Mouse (Mus musculus): ENCODE results near the gene Fam169a. TPM values are rescaled to one million over a fixed set of nuclear protein-coding genes. Genes with fewer than 3 reads are reported as not detected.
"Not testable (repeated sequence)": the region's sequence is repeated elsewhere in the genome, so short reads cannot be mapped to it uniquely, and the experiment has no call there.

Fam169a gene
- polyA plus RNA-seq, 1 experiment from 2014 or later, result 1.3 TPM

GRCm38 (mm10) chr13:97062151-97062550 lies 4.9 kb upstream of the Fam169a start:
- H3K4me2 ChIP-seq (replicated peaks), result no peak overlapping the region
- no peaks in the 10 kb centered on the region for H3K9me3 ChIP-seq (replicated peaks)

GRCm38 (mm10) chr13:97063431-97063830 lies 3.7 kb upstream of the Fam169a start:
- Histone ChIP-seq H3K9me3 (replicated peaks) (no peaks in the 10 kb centered on the region), H3K27me3 (peaks cover 10% of the 10 kb centered on the region), H3K4me3 (replicated peaks) (no peak overlapping the region), H3K4me1 (no peaks in the 10 kb centered on the region), H3K36me3 (no peaks in the 10 kb centered on the region), H3K9ac (no peak overlapping the region), H3K27ac (replicated peaks) (no peak overlapping the region), H3K4me2 (replicated peaks) (no peak overlapping the region)
- ATAC-seq (ENCODE audit: insufficient number of reproducible peaks, low FRiP score, low TSS enrichment, low read depth), result no peak
- WGBS, result 82% methylated on average over 2 of the region's 2 CpGs

More at GRCm38 (mm10) chr13:97062151-97062550, 4.9 kb upstream of the Fam169a start:
- H3K36me3 ChIP-seq, result no peaks in the 10 kb centered on the region
- no peaks in the 10 kb centered on the region for H3K4me1 ChIP-seq
- no peak overlapping the region for H3K27ac ChIP-seq (replicated peaks)
- ATAC-seq (ENCODE audit: insufficient number of reproducible peaks, low FRiP score, low TSS enrichment, low read depth), result no peak
- peaks cover 2% of the 10 kb centered on the region for H3K27me3 ChIP-seq
- WGBS, result 88% methylated on average over 3 of the region's 3 CpGs
- no peak overlapping the region for H3K4me3 ChIP-seq (replicated peaks)
- no peak overlapping the region for H3K9ac ChIP-seq

GRCm38 (mm10) chr13:97064413-97064812 lies 2.7 kb upstream of the Fam169a start:
- Histone ChIP-seq H3K4me3 (replicated peaks) (no peak overlapping the region), H3K4me2 (replicated peaks) (no peak overlapping the region), H3K36me3 (no peaks in the 10 kb centered on the region), H3K27me3 (peaks cover 10% of the 10 kb centered on the region), H3K4me1 (no peaks in the 10 kb centered on the region), H3K9ac (no peak overlapping the region), H3K9me3 (replicated peaks) (no peaks in the 10 kb centered on the region), H3K27ac (replicated peaks) (no peak overlapping the region)
- ATAC-seq (ENCODE audit: insufficient number of reproducible peaks, low FRiP score, low TSS enrichment, low read depth), result no peak
- 52% methylated on average over 3 of the region's 3 CpGs for WGBS

- H3K9ac ChIP-seq; H3K36me3 ChIP-seq; H3K4me2 ChIP-seq (replicated peaks); H3K9me3 ChIP-seq (replicated peaks); H3K4me1 ChIP-seq; H3K27ac ChIP-seq (replicated peaks); H3K4me3 ChIP-seq (replicated peaks); ATAC-seq (ENCODE audit: insufficient number of reproducible peaks, low FRiP score, low TSS enrichment, low read depth): not testable (repeated sequence)
- WGBS, result 43% methylated on average over 18 of the region's 18 CpGs
- H3K27me3 ChIP-seq, result peaks cover 14% of the 10 kb centered on the region
Observed at GRCm38 (mm10) chr13:97064844-97065621, 2.1 kb upstream of the Fam169a start.

GRCm38 (mm10) chr13:97067691-97068090 lies 605 bp downstream of the Fam169a start:
- no peak for ATAC-seq (ENCODE audit: insufficient number of reproducible peaks, low FRiP score, low TSS enrichment, low read depth)
- WGBS, result 19% methylated on average over 6 of the region's 6 CpGs

GRCm38 (mm10) chr13:97068151-97068550 lies 1.1 kb downstream of the Fam169a start:
- Histone ChIP-seq H3K9me3 (replicated peaks) (no peaks in the 10 kb centered on the region), H3K4me2 (replicated peaks) (no peak overlapping the region), H3K36me3 (no peaks in the 10 kb centered on the region), H3K27ac (replicated peaks) (no peak overlapping the region), H3K27me3 (peaks cover 22% of the 10 kb centered on the region), H3K9ac (no peak overlapping the region), H3K4me3 (replicated peaks) (no peak overlapping the region), H3K4me1 (peaks cover 9% of the 10 kb centered on the region)
- no peak for ATAC-seq (ENCODE audit: insufficient number of reproducible peaks, low FRiP score, low TSS enrichment, low read depth)
- WGBS, result 46% methylated on average over 8 of the region's 8 CpGs

More at GRCm38 (mm10) chr13:97067691-97068090, 605 bp downstream of the Fam169a start:
- Histone ChIP-seq H3K4me1 (peaks cover 9% of the 10 kb centered on the region), H3K4me3 (replicated peaks) (no peak overlapping the region), H3K27me3 (peaks cover 19% of the 10 kb centered on the region), H3K36me3 (no peaks in the 10 kb centered on the region), H3K9me3 (replicated peaks) (no peaks in the 10 kb centered on the region), H3K4me2 (replicated peaks) (no peak overlapping the region), H3K9ac (no peak overlapping the region), H3K27ac (replicated peaks) (no peak overlapping the region)

- peak; percentile 57; the same call in 1 of the 2 replicates for ATAC-seq (ENCODE audit: insufficient number of reproducible peaks, low FRiP score, low TSS enrichment, low read depth)
Observed at GRCm38 (mm10) chr13:97070931-97071625, 4.0 kb downstream of the Fam169a start.

GRCm38 (mm10) chr13:97071626-97072241 lies 4.6 kb downstream of the Fam169a start:
- H3K27ac ChIP-seq (replicated peaks), result no peak overlapping the region

More at GRCm38 (mm10) chr13:97070931-97071625, 4.0 kb downstream of the Fam169a start:
- Histone ChIP-seq H3K4me2 (replicated peaks) (peak overlapping the region; percentile 98), H3K9me3 (replicated peaks) (no peaks in the 10 kb centered on the region), H3K9ac (peak overlapping the region; percentile 40), H3K27ac (replicated peaks) (no peak overlapping the region), H3K27me3 (peaks cover 24% of the 10 kb centered on the region), H3K4me1 (peaks cover 9% of the 10 kb centered on the region), H3K4me3 (replicated peaks) (peak overlapping the region; percentile 76), H3K36me3 (no peaks in the 10 kb centered on the region)
- WGBS, result under 1% methylated on average over 77 of the region's 85 CpGs

GRCm38 (mm10) chr13:97073497-97073896 lies 6.4 kb downstream of the Fam169a start:
- 33% methylated on average over 1 of the region's 1 CpGs for WGBS

More at GRCm38 (mm10) chr13:97071626-97072241, 4.6 kb downstream of the Fam169a start:
- Histone ChIP-seq H3K4me2 (replicated peaks) (peak overlapping the region; percentile 98), H3K9ac (peak overlapping the region; percentile 40), H3K4me1 (peaks cover 9% of the 10 kb centered on the region), H3K4me3 (replicated peaks) (peak overlapping the region; percentile 76), H3K9me3 (replicated peaks) (no peaks in the 10 kb centered on the region), H3K36me3 (no peaks in the 10 kb centered on the region), H3K27me3 (peaks cover 24% of the 10 kb centered on the region)
- WGBS, result under 1% methylated on average over 74 of the region's 76 CpGs
- ATAC-seq (ENCODE audit: insufficient number of reproducible peaks, low FRiP score, low TSS enrichment, low read depth), result peak; percentile 60

GRCm38 (mm10) chr13:97077556-97077955 lies 10.5 kb downstream of the Fam169a start:
- H3K27me3 ChIP-seq, result peaks cover 6% of the 10 kb centered on the region; the same call in 1 of the 2 replicates
- no peak overlapping the region for H3K4me3 ChIP-seq (replicated peaks)
- no peak overlapping the region for H3K4me2 ChIP-seq (replicated peaks)
- H3K9ac ChIP-seq, result no peak overlapping the region
- 91% methylated on average over 2 of the region's 2 CpGs for WGBS
- no peaks in the 10 kb centered on the region for H3K4me1 ChIP-seq
- no peaks in the 10 kb centered on the region for H3K36me3 ChIP-seq
- ATAC-seq (ENCODE audit: insufficient number of reproducible peaks, low FRiP score, low TSS enrichment, low read depth), result no peak
- no peak overlapping the region for H3K27ac ChIP-seq (replicated peaks)
- H3K9me3 ChIP-seq (replicated peaks), result no peaks in the 10 kb centered on the region

More at GRCm38 (mm10) chr13:97073497-97073896, 6.4 kb downstream of the Fam169a start:
- Histone ChIP-seq H3K4me1 (peaks cover 9% of the 10 kb centered on the region), H3K9me3 (replicated peaks) (no peaks in the 10 kb centered on the region), H3K4me3 (replicated peaks) (no peak overlapping the region), H3K27ac (replicated peaks) (no peak overlapping the region), H3K36me3 (no peaks in the 10 kb centered on the region), H3K4me2 (replicated peaks) (no peak overlapping the region), H3K27me3 (peaks cover 14% of the 10 kb centered on the region), H3K9ac (no peak overlapping the region)
- no peak for ATAC-seq (ENCODE audit: insufficient number of reproducible peaks, low FRiP score, low TSS enrichment, low read depth)

- Histone ChIP-seq H3K27me3 (no peaks in the 10 kb centered on the region), H3K4me3 (replicated peaks) (no peak overlapping the region), H3K9me3 (replicated peaks) (no peaks in the 10 kb centered on the region), H3K36me3 (no peaks in the 10 kb centered on the region), H3K27ac (replicated peaks) (no peak overlapping the region), H3K4me2 (replicated peaks) (no peak overlapping the region), H3K9ac (no peak overlapping the region), H3K4me1 (no peaks in the 10 kb centered on the region)
- WGBS, result 69% methylated on average over 2 of the region's 2 CpGs
- no peak for ATAC-seq (ENCODE audit: insufficient number of reproducible peaks, low FRiP score, low TSS enrichment, low read depth)
Observed at GRCm38 (mm10) chr13:97080201-97080600, 13.1 kb downstream of the Fam169a start.

Measured in embryonic facial prominence, embryonic 15.5 days (tissue).